Mouse (Mus musculus) ES-Bruce4 (cell line): Measurements from ENCODE around the gene Mest. TPM values are rescaled to one million over a fixed set of nuclear protein-coding genes. Genes with fewer than 3 reads are reported as not detected.

Source experiments
- H3K27ac ChIP-seq: 2 replicates; pipeline ENCODE4 v1.5.1; 2012; ENCODE audit warnings: low read length, inconsistent platforms; ENCODE audit not compliant: insufficient read depth
- H3K27me3 ChIP-seq: 2 replicates; pipeline ENCODE4 v1.6.1; 2012; ENCODE audit warnings: mild to moderate bottlenecking, low read length, inconsistent platforms; ENCODE audit not compliant: control insufficient read depth, poor library complexity, insufficient read depth, severe bottlenecking
- H3K36me3 ChIP-seq: 2 replicates; pipeline ENCODE4 v1.6.1; 2012; ENCODE audit warnings: inconsistent platforms, mild to moderate bottlenecking, low read length, moderate library complexity; ENCODE audit not compliant: control insufficient read depth, poor library complexity, insufficient read depth, severe bottlenecking
- H3K4me1 ChIP-seq: one replicate; pipeline ENCODE4 v1.8.1; 2011; ENCODE audit warnings: low read length; ENCODE audit not compliant: control insufficient read depth, insufficient read depth
- H3K4me3 ChIP-seq: 2 replicates; pipeline ENCODE4 v1.5.1; 2011; ENCODE audit warnings: low read depth, mild to moderate bottlenecking, low read length
- H3K9ac ChIP-seq: 2 replicates; pipeline ENCODE4 v1.6.1; 2012; ENCODE audit warnings: low read depth, mild to moderate bottlenecking, inconsistent platforms; ENCODE audit not compliant: poor library complexity, severe bottlenecking
- H3K9me3 ChIP-seq: replicated peaks from 2 replicates; pipeline ENCODE4 v1.6.1; 2012; ENCODE audit warnings: mild to moderate bottlenecking, low read length, inconsistent platforms; ENCODE audit not compliant: control insufficient read depth, poor library complexity, insufficient read depth, severe bottlenecking
- CTCF ChIP-seq: IDR thresholded peaks from one replicate; pipeline ENCODE4 v1.8.1; 2011; ENCODE audit warnings: low read depth, low read length
- EP300 ChIP-seq: IDR thresholded peaks from 2 replicates; pipeline ENCODE4 v1.6.1; 2011; ENCODE audit warnings: low read depth, low read length; ENCODE audit not compliant: insufficient read depth
- POLR2A ChIP-seq: IDR thresholded peaks from one replicate; pipeline ENCODE4 v1.8.1; 2011; ENCODE audit warnings: low read length; ENCODE audit not compliant: insufficient read depth
- polyA plus RNA-seq: library from polyadenylated mRNA; stranded (reverse); fragments of >200 nt; gene quantifications from 2 replicates; pipeline ENCODE4 v1.2.4, GENCODE M21; 2011; ENCODE audit warnings: low read depth; ENCODE audit not compliant: missing spikeins, insufficient read depth, insufficient read length

Mest gene
- polyA plus RNA-seq, 1 experiment = 50.5 TPM

- H3K36me3 ChIP-seq = no peaks in the 10 kb centered on the region
- no peak overlapping the region for H3K9ac ChIP-seq
- H3K27ac ChIP-seq = no peak overlapping the region
- H3K9me3 ChIP-seq = no peaks in the 10 kb centered on the region
- no peaks in the 10 kb centered on the region for H3K27me3 ChIP-seq
- H3K4me3 ChIP-seq = no peak overlapping the region
- H3K4me1 ChIP-seq = no peaks in the 10 kb centered on the region
- TF ChIP-seq EP300 (no peak), CTCF (no peak), POLR2A (no peak)
Measured at GRCm38 (mm10) chr6:30711365-30711763, 12.0 kb upstream of the Mest start.

- no peak overlapping the region for H3K9ac ChIP-seq
- no peaks in the 10 kb centered on the region for H3K4me1 ChIP-seq
- H3K9me3 ChIP-seq = no peaks in the 10 kb centered on the region
- no peak overlapping the region for H3K4me3 ChIP-seq
- H3K36me3 ChIP-seq = no peaks in the 10 kb centered on the region
- H3K27me3 ChIP-seq = no peaks in the 10 kb centered on the region
- H3K27ac ChIP-seq = no peak overlapping the region
- TF ChIP-seq CTCF (no peak), EP300 (no peak), POLR2A (no peak)
Measured at GRCm38 (mm10) chr6:30712484-30712883, 10.9 kb upstream of the Mest start.

GRCm38 (mm10) chr6:30713455-30713854, 9.9 kb upstream of the Mest start:
- Histone ChIP-seq H3K4me1 (no peaks in the 10 kb centered on the region), H3K27me3 (no peaks in the 10 kb centered on the region), H3K9ac (no peak overlapping the region), H3K9me3 (no peaks in the 10 kb centered on the region), H3K36me3 (no peaks in the 10 kb centered on the region), H3K27ac (no peak overlapping the region), H3K4me3 (no peak overlapping the region)
- TF ChIP-seq EP300 (no peak), CTCF (no peak), POLR2A (no peak)

- no peak for TF ChIP-seq POLR2A
- no peak for TF ChIP-seq CTCF
- TF ChIP-seq EP300 = no peak
- H3K9me3 ChIP-seq = no peaks in the 10 kb centered on the region
- no peak overlapping the region for H3K27ac ChIP-seq
- no peaks in the 10 kb centered on the region for H3K4me1 ChIP-seq
- no peak overlapping the region for H3K4me3 ChIP-seq
- no peaks in the 10 kb centered on the region for H3K27me3 ChIP-seq
- no peak overlapping the region for H3K9ac ChIP-seq
- no peaks in the 10 kb centered on the region for H3K36me3 ChIP-seq
Measured at GRCm38 (mm10) chr6:30713896-30714295, 9.5 kb upstream of the Mest start.

GRCm38 (mm10) chr6:30714891-30715471, 8.4 kb upstream of the Mest start:
- Histone ChIP-seq H3K36me3 (no peaks in the 10 kb centered on the region), H3K9ac (no peak overlapping the region), H3K27me3 (no peaks in the 10 kb centered on the region), H3K27ac (no peak overlapping the region), H3K4me1 (no peaks in the 10 kb centered on the region), H3K4me3 (no peak overlapping the region), H3K9me3 (no peaks in the 10 kb centered on the region)
- TF ChIP-seq POLR2A = no peak
- no peak for TF ChIP-seq EP300
- no peak for TF ChIP-seq CTCF

GRCm38 (mm10) chr6:30716796-30717195, 6.6 kb upstream of the Mest start:
- Histone ChIP-seq H3K27me3 (no peaks in the 10 kb centered on the region), H3K27ac (no peak overlapping the region), H3K9me3 (no peaks in the 10 kb centered on the region), H3K4me3 (no peak overlapping the region), H3K36me3 (no peaks in the 10 kb centered on the region), H3K4me1 (no peaks in the 10 kb centered on the region), H3K9ac (no peak overlapping the region)
- TF ChIP-seq EP300 (no peak), CTCF (no peak), POLR2A (no peak)
